Mouse (Mus musculus) adrenal gland (tissue): ENCODE measurements around the gene Asmt.

Source experiments
- intact Hi-C: fragments of 180-260 bp; cut with DNase I; formaldehyde crosslinking; loops from one replicate; pipeline ENCODE4 v1.15.1; 2025
- long read RNA-seq, 2 experiments: library from polyadenylated mRNA; unstranded; transcript quantifications; one replicate each; pipeline ENCODE4 v2.0.0; 2020; ENCODE audit warnings: borderline replicate concordance in 1 of 2; ENCODE audit not compliant: insufficient replicate concordance in 1 of 2

Asmt gene
- long read RNA-seq, experiment 1, result 0 reads
- long read RNA-seq, experiment 2, result 0 reads

DNA sequence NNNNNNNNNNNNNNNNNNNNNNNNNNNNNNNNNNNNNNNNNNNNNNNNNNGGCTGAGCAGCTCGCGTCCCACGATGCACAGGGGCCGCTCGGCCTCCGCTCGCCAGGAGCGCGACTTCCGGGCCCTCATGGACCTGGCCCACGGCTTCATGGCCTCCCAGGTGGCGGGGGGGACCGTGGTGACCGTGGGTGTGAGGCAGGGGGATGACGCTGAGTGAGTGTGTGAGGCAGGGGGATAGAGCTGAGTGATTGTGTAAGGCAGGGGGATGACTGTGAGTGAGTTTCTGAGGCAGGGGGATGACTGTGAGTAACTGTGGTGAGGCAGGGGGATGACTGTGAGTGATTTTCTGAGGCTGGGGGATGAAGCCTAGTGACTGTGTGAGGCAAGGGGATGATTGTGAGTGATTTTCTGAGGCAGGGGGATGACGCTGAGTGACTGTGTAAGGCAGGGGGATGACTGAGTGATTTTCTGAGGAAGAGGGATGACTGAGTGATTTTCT is at the start of gene Asmt:
Gene Asmt, plus strand, starts transcription at position 51 of the 499 bp plus-strand sequence.
- intact Hi-C loops, result no loop called here

- intact Hi-C loops, result no loop called here
Measured at GRCm38 (mm10) chrX:170673233-170673951, 948 bp downstream of the Asmt start.

GRCm38 (mm10) chrX:170674229-170674771 is 1.9 kb downstream of the Asmt start:
- intact Hi-C loops, result no loop called here

DNA sequence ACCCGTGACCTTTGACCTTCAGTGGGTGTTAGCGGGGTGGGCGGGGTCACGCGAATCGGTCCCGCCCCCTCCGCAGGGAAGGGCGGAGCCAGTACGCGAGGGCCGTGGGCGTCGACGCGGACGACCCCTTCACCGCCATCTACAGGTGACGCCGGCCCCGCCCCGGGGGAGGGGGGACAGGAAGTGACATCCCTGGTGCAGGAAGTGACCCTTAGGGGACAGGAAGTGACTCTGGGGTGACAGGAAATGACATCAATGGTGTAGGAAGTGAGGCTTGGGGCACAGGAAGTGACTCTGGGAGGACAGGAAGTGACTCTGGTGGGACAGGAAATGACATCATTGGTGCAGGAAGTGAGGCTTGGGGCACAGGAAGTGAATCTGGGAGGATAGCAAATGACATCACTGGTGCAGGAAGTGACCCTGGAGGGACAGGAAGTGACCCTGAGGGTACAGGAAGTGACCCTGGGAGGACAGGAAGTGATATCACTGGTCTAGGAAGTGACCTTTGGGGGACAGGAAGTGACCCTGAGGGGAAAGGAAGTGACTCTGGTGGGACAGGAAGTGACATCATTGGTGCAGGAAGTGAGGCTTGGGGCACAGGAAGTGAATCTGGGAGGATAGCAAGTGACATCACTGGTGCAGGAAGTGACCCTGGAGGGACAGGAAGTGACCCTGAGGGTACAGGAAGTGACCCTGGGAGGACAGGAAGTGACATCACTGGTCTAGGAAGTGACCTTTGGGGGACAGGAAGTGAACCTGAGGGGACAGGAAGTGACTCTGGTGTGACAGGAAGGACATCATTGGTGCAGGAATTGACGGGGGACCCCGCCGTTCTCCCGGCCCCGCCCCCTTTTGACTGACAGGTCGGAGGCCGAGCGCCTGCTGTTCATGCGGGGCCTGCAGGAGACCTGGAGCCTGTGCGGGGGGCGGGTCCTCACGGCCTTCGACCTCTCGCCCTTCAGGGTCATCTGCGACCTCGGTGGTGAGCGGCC is 2.7 kb downstream of the Asmt start:
- intact Hi-C loops, result no loop called here

DNA sequence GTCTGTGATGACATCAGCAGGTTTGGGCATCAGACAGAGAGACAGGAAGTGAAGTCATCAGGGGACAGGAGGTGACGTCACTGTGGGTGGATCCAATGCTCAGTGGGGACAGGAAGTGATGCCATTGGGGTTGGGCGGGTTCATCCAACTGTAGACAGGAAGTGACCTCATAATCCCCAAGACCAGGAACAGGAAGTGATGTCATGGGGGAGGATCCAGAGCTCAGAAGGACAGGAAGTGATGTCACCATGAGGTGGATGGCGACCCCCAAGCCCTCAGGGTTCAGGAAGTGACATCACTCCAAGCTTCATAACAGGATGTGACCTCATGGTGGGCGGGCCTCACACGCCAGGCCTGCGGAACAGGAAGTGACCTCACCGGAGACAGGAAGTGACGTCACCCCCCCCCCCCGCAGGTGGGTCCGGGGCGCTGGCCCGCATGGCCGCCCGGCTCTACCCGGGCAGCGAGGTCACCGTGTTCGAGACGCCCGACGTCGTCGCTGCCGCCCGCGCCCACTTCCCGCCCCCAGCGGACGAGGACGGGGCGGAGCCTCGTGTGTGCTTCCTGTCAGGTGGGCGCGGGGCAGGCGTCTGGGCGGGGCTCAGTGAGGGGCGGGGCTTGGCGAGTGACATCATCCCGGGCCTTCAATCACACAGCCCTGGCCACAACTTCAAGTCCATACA is 3.6 kb downstream of the Asmt start:
- intact Hi-C loops, result no loop called here

DNA sequence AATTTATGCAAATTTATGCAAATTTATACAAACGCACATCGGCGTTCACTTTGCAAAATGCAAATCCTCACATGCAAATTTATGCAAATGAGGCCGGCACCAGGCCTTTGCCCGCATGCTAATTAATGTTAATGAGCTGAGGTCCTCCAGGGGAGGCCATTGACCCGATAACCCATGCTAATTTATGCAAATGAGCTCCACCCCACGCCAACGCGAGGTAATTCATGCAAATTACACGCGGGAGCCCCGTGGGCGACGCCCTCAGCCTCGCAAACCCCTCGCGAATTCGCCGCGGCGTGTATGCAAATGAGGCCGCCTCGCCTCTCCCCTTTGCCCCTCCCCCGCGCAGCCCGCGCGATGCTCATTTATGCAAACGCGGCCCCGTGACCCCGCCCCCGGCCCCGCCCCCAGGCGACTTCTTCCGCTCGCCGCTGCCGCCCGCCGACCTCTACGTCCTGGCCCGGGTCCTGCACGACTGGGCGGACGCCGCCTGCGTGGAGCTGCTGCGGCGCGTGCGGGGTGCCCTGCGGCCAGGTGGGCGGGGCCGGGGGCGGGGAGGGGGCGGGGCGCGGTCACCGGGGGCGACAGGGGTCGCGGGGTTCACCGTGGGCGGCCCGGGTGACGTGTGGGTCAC is 4.3 kb downstream of the Asmt start:
- intact Hi-C loops, result no loop called here

- intact Hi-C loops, result no loop called here
Measured at GRCm38 (mm10) chrX:170677266-170677665, 4.8 kb downstream of the Asmt start.

DNA sequence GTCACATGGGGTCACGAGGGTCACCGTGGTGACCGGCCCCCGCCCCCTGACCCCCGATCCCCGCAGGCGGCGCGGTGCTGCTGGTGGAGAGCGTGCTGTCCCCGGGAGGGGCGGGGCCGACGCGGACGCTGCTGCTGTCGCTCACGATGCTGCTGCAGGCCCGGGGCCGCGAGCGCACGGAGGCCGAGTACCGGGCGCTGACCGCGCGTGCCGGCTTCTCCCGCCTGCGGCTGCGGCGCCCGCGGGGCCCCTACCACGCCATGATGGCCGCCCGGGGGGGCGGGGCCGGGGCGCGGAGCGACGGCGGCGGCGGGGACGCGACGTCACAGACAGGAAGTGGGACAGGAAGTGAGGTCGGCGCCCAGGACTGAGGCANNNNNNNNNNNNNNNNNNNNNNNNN is 5.2 kb downstream of the Asmt start:
- intact Hi-C loops, result no loop called here
